Mouse (Mus musculus) lung, postnatal 4 days (tissue): ENCODE measurements around the gene Itga1.

Source experiments
- DNase-seq, 2 experiments: peaks; one replicate each; pipeline ENCODE4 v3.0.0; 2021

The Itga1 gene

GRCm38 (mm10) chr13:115101355-115102191 lies at the start of gene Itga1, which contains the start of gene Gm49395:
Gene Itga1, minus strand, starts transcription at chr13:115101964.
Gene Gm49395, minus strand, starts transcription at chr13:115101921.
- peak; percentile 88 to 94 for DNase-seq

GRCm38 (mm10) chr13:115150602-115151001 lies 48.8 kb upstream of the Itga1 start:
- no peak for DNase-seq

GRCm38 (mm10) chr13:115149849-115150248 lies 48.1 kb upstream of the Itga1 start:
- DNase-seq: no peak

GRCm38 (mm10) chr13:115143575-115143974 lies 41.8 kb upstream of the Itga1 start:
- no peak for DNase-seq

GRCm38 (mm10) chr13:115142066-115142465 lies 40.3 kb upstream of the Itga1 start:
- no peak for DNase-seq

GRCm38 (mm10) chr13:115138513-115138912 lies 36.7 kb upstream of the Itga1 start:
- DNase-seq: no peak

- no peak for DNase-seq
Observed at GRCm38 (mm10) chr13:115136761-115137160, 35.0 kb upstream of the Itga1 start.

- no peak for DNase-seq
Observed at GRCm38 (mm10) chr13:115132435-115132834, 30.7 kb upstream of the Itga1 start.

GRCm38 (mm10) chr13:115131381-115131780 lies 29.6 kb upstream of the Itga1 start:
- DNase-seq: no peak

GRCm38 (mm10) chr13:115130035-115130434 lies 28.3 kb upstream of the Itga1 start:
- DNase-seq: no peak

- no peak for DNase-seq
Observed at GRCm38 (mm10) chr13:115127826-115128225, 26.1 kb upstream of the Itga1 start.

- DNase-seq: no peak
Observed at GRCm38 (mm10) chr13:115126534-115126933, 24.8 kb upstream of the Itga1 start.

GRCm38 (mm10) chr13:115125130-115125529 lies 23.4 kb upstream of the Itga1 start:
- no peak for DNase-seq

GRCm38 (mm10) chr13:115124521-115124920 lies 22.8 kb upstream of the Itga1 start:
- no peak for DNase-seq

GRCm38 (mm10) chr13:115118756-115119155 lies 17.0 kb upstream of the Itga1 start:
- no peak for DNase-seq

- DNase-seq: peak in 1 of 2 experiments; percentile 30
Observed at GRCm38 (mm10) chr13:115118195-115118594, 16.4 kb upstream of the Itga1 start.

- DNase-seq: no peak
Observed at GRCm38 (mm10) chr13:115116930-115117621, 15.3 kb upstream of the Itga1 start.

GRCm38 (mm10) chr13:115109628-115110027 lies 7.9 kb upstream of the Itga1 start:
- no peak for DNase-seq

- DNase-seq: no peak
Observed at GRCm38 (mm10) chr13:115107436-115107835, 5.7 kb upstream of the Itga1 start.

GRCm38 (mm10) chr13:115106183-115106582 lies 4.4 kb upstream of the Itga1 start:
- DNase-seq: no peak

- DNase-seq: no peak
Observed at GRCm38 (mm10) chr13:115102754-115103153, 990 bp upstream of the Itga1 start.

- no peak for DNase-seq
Observed at GRCm38 (mm10) chr13:115100381-115101177, 1.2 kb downstream of the Itga1 start.

- no peak for DNase-seq
Observed at GRCm38 (mm10) chr13:115099381-115099780, 2.4 kb downstream of the Itga1 start.
